Mouse (Mus musculus): ENCODE measurements around the gene Ipo11. TPM values are rescaled to one million over a fixed set of nuclear protein-coding genes. Genes with fewer than 3 reads are reported as not detected.
"Not testable (repeated sequence)": the region's sequence is repeated elsewhere in the genome, so short reads cannot be mapped to it uniquely, and the experiment has no call there.

The Ipo11 gene
- total RNA-seq (2021): 10 to 100 TPM; 16.5 TPM
- long read RNA-seq, experiment 1, full-length matches to known transcripts: 1 of 7 reads
- long read RNA-seq, experiment 1, partial matches to known transcripts: 1 of 7 reads
- long read RNA-seq, experiment 1, other reads (novel, unspliced or antisense): 5 of 7 reads
- long read RNA-seq, experiment 2, full-length matches to known transcripts: 6 of 15 reads
- long read RNA-seq, experiment 2, partial matches to known transcripts: 3 of 15 reads
- long read RNA-seq, experiment 2, other reads (novel, unspliced or antisense): 6 of 15 reads

DNA sequence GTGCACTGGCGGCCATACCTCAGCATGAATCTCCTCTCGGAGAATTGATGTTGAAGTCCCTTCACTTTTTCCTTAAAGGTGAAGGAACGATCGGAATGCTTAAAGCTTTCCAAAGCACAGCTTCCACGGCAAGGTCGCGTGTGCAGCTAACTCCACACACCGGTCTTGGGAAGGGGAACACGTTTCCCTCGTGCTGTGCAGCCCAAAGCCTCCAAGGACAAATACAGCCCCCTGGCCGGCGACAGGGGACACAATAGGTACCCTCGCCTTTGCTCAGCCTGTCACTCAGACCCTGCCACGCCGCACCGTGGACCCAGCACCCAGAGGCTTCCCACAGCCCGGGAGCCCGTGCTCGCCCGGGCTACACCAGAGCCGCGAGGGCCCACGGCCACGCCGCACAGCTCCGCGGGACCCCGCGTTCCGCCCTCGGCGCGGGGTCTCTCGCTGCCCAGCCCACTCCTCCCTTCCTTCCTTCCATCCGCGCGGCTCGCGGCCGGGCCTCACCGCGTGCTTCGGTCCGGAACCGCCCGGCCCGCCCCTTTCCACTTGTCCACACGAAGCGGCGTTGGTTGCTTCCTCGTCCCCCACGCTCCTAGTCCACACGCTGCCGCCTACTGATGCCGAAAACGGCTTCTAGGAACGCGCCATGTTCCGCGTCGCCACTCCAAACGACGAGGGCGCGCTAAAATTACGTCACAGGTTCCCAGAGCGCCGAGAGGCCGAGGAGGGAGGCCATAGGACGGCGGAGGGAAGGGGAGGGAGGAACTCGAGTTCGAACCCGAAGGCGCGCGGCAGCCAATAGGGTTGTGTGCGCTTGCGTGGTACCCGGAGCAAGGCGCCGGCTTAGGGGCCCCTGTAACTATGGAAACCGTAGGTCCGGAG lies at the start of gene Ipo11:
Gene Ipo11 (minus strand): TSS at position 703 of the 882 bp plus-strand sequence.
- DNase-seq: peak; percentile 86

DNA sequence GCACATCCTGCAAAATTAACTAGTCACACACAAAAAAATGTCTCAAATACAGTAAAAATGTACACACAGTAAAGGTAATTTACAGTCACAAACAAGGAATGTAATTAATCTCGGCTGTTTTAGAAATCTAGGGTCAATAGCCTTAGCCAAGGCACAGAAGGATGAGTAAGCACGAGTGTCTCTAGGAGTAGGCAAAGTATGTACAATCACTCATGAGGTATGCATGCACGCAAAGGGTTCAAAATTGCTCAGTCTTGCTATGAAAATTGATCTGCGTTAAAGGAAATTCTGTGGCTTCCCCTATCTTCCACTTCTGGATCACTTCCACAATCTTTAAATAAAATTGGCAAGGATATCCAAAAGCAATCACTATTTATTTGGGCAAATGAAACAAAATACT lies 24.7 kb upstream of the Ipo11 start:
- no peak for DNase-seq

DNA sequence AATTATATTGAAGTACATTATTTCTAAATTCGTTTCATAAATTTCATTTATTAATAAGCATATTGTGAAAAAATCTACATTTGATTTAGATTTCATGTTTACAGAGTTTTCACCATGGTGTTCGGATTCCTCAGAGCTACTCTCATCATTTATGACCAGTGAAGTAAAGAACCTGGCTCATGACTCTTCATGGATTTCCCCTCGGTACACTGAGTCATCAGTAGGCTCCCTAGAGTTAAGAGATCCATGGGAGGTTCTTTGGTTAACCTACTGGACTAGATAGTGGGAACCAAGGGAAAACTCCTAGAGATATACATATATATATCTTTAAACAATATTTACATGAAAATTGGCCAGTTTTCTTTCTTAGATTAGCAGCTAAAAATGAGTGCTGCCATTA lies 23.8 kb upstream of the Ipo11 start:
- no peak for DNase-seq

DNA sequence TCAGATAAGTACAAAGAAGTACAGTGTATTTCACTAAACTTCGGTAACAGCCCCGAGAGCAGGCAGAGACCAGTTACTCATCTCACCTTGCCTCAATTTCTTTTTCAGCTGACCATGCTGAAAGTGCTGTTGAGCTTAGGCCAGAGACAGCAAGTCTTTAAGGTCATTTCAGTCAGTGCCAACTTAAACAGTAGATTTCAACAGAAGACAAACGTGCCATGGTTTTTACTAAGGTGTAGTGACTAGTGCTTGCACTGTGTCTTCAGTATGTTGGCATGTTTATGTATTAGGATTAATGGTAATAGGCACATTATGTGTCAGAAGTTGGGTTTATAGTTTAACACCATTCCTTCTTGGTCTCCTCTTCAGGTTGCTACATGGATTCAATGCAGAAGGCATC lies 21.5 kb upstream of the Ipo11 start:
- DNase-seq: no peak

DNA sequence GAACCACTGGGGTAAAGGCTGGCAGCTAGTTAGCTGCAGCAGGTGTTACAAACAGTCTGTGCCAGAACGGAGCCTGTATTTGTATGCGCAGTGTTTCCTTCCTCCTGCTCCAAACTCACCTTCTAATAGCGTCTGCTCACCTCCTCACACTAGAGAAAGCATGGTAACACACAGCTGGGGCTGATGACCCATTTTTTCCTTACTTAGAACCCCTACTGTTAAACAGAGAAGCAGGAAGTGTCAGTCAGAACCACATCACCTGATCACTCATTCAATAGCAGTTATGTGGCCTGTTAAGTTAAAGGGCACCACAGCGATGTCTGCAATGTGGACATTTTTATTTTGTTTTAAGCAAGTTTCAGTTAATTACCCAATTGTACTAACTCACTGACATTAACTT lies 20.8 kb upstream of the Ipo11 start:
- DNase-seq: no peak

DNA sequence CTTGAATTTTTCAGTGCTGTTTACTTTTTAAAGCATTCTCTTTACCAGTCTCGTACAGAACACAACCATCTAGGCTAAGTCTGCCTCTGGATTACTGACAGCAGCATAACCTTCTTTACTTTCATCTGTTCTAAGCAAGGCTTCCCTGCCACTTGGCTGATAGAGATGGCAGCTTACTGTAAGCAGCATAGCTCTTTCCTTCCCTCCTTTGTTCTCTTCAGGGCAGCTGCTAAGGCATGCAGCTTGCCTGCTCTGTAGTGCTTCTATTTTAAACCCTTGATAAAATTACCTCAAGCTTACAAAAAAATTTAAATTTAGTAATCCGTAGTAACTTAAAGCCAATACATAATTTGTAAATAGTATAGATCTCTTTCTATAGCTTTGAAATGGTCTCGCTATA lies 18.1 kb upstream of the Ipo11 start:
- DNase-seq: no peak

DNA sequence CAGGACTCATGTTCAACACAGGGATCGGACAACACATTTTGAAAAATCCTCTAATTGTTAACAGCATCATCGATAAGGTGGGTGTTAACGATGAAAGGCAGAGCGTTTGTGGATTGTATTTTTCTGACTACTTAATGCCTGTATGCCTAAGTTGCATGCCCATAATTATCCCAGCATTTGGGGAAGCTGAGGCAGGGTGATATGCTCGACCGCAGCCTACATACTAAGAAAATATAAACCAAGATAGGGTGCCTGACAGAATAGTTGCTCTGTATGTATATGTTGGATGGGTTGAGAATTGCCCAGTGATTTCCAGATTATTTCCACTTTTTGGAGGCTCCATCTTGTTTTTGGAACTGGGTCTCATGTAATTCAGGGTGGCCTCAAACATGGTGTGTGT lies 10.8 kb upstream of the Ipo11 start:
- no peak for DNase-seq

DNA sequence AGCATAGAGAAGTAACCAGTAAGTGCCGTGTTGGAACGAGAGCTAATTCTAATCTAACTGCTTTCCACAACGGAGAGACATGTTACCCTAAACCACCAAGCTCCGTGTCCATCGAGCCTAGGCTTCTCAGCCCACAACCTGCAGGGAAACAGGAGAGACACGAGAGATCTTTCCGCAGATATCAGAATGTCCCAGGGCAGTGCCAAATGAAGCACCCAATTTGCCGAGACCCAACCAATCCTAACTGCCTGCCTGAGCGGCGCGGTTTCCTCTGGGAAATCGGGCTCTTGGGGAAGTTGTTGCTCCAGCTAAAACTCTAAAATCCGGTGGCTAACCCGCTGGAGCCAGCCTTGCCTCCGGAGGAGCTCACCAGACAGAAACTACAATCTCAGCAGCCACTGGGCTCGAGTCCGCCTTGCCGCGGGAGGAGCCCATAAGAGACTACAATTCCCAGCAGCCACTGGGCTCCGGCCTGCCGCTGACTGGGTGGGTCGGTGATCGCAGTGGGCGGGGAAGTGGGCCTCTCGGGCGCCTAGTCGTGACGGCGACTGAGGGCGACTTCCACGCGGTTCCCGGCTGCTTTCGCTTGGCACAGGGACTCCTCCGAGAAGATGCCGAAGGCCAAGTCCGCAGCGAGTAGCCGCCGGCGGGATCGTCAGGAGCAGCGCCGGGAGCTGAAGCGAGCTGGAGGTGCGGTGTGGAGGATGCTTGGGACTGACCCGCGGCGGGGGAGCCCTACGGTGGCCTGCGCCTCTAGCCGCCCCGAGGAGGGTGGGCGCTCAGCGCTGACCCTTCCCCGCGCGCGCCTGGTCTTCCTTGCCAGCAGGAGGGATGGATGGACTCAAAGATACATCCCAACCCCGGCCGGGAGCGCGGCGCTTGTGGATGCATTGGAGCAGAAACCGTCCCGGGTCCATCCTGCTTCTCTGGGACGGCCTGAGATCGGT lies 10.1 kb upstream of the Ipo11 start, which contains the start of gene Dimt1:
Gene Dimt1 (plus strand): TSS at position 534 of the 947 bp plus-strand sequence.
- peak; percentile 95 for DNase-seq

DNA sequence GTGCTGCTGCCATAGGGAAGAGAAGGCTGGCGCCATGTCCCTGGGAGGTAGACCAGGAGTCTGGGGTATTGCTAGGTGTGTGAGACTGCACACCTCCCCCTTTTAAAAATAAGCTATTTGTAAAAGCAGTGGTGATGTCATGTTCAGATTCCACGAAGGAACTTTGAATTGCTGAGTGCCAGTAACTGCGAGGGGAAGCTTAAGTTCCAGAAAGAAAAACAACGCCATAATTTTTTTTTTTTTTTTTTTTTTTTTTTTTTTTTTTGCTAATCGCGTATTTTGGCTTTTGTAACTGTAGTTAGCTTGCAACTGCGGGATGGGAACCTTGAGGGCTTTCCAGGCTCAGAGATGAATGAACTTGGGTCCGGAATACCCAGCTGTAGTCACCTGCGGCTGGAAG lies 8.8 kb upstream of the Ipo11 start:
- no peak for DNase-seq

DNA sequence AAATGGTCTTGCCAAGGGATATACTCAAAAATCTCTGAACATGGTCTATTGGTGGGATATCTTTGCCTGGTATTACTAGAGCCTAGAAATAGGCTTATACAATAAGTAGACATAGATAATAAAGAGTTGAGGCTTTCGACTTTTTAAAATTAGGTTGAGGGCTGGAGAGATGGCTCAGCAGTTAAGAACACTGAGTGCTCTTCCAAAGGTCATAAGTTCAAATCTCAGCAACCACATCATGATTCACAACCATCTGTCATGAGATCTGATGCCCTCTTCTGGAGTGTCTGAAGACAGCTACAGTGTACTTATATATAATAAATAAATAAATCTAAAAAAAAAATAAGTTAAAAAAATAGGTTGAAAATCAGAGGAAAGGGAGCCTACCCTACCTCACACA lies 6.0 kb upstream of the Ipo11 start:
- no peak for DNase-seq

DNA sequence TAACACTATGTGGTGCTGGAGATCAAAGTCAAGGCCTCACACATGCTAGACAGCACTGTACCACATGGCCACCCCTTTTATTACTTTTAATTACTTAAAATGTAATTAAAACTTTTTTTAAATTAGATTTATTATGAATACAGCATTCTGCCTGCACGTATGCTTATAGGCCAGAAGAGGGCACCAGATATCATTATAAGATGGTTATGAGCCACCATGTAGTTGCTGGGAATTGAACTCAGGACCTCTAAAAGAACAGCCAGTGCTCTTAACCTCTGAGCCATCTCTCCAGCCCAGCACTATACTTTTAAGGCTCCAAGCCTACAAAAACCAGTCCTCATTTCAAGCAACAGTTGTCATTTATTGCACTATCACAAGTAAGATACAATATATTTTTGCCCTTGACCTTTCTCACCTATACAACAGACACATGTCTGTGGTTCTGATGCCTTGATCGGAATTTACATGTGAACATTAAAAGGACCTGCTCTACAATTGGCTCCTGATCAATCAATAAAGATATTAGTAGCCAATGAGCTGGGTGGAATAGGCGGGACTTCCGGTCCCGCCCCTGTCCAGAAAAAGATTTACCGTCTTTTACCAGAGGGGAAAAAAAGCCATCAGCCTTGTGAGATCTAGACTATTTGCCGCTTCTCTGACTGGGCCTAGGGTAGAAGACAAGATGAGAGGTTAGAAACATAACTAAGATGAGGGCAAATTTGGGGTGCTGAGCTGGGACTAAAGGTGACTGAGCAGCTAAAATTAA lies 4.6 kb upstream of the Ipo11 start:
- DNase-seq: no peak

DNA sequence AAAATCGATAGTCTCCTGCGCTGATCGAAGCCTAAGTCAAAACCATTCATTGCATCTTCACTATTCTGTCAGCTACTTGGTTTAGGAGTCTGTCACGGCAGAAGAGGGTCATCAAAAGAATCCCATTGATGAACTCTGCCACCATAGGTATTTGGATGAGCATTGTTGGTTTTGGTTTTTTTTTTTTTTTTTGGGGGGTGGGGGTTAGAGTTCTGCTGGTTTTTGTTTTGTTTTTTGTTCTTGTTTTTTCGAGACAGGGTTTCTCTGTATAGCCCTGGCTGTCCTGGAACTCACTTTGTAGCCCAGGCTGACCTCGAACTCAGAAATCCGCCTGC lies 347 bp upstream of the Ipo11 start:
- DNase-seq: no peak

DNA sequence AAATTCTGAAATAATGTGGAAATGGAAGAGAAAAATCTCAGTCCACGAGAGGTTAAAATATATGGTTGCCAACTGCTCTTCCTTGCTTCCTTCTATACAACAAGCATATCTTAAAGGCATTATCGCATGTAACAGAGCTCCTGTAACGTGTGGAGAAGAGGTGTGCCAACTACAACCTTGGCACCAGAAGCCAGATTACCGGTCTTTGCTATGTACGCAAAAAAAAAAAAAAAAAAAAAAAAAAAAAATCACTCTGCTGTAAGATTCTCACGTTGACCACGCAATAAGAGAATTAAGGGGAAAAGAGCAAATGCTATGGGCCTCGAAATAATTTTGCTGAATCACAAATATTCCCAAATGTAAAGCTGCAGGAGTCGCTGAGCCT lies 895 bp downstream of the Ipo11 start:
- no peak for DNase-seq

DNA sequence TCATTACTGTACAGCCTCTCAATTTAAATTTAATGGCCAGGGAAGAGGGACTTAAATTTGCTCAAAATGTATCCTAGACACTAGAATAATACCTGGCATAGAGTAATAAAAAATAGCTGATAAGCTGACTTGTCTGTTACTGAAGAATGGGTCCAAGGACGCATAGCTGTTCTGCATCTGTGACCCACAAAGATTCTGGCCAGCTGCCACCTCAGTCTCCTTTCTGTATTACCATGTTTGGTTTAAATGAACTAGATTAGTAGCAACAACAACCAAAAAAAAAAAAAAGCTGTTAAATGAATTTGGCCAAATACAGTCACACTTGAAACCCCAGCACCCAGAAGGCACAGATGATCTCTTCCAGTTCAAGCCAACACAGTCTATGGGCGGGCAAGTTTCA lies 7.6 kb downstream of the Ipo11 start:
- DNase-seq: no peak

DNA sequence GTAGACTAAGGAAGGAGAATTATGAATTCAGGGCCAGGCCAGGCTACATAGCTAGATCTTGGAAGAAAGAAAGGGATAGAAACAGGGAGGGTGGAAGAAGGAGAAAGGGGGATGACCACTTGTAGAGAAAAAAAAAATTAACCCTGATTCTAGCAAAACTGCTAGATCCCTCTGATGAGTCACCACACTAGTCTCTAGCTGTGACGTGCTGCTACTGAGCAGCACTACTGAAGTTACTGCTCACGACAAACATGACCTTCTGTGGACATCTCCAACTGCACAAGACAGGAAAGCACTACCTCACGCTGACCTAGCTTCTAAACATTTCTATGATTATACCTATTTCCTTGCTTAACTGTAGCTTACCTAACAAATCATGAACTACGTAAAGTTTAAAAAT lies 8.5 kb downstream of the Ipo11 start:
- DNase-seq: no peak

DNA sequence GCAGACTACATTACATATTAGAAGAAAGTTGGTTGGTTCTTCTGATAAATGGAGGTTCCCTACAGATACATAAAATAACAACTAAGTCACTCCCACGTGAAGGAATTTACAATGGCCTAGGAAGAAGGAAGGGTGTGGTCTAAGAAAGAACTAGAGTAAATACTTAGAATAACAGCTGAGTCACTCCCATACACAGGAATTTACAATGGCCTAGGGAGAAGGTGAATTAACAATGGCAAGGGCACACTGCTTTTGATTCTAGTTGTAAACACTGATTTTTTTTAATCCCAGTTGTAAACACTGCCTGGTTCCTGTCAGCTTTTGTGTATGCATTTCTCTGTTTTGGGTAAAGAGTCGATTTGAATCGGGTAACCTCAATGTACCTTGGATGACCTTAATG lies 10.8 kb downstream of the Ipo11 start:
- not testable (repeated sequence) for DNase-seq

DNA sequence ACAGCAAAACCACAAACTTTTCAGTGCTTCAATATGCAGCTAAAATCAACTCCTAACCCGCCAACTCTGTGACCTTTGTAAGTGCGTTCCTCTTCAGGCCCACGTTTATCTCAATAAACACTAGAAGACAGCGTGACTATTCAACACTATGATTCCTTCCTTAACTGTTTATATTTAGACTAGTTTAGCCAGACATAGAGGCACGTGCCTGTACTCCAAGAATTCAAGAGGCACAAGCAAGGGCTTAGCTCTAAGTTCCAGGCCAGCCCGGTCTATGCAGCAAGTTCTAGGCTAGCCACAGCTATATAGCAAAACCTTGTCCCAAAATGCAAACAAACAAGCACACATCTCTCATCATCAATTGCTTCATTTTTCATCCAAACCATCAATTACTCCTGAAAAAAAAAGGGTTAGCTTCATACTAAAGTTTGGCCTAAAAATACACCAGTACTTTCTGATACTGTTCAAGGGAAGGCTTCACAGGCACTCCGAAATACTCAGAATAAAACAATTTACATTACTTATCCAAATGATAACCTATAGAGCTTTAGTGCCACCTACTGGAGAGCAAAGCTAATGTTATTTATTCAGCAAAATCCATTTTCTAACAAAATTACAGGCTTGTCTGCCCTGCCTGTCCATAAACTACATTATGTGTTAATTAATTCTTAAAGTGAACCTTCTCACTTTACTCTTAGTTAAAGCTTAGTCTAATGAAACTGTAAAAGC lies 18.3 kb downstream of the Ipo11 start:
- DNase-seq: no peak

DNA sequence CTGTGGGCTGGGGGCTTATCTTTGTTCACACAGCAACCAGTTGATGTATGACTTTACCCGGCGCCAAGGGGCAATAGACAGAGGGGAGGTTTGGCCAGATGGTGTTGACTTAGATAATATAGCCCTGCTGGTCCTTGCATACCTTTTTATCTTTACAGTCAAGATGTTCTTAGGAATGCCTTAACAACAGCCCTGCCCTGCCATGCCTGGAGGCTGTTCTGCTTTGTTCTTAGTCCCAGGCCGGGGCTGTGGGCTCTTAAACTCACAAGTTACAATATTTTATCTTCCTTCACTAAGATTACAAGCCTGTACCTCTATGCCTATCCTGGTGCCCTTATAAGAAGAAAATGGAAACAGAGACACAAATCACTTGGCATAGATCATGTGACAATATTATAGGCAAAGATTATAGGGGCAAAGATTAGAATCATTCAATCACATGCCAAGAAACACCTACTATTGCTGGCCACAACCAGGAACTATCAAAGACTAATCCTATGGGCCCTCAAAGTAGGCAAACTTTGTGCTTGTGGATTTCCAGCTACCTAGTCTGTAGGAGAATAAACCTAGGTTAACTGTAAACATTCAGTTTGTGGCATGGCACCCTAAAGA lies 23.5 kb downstream of the Ipo11 start:
- no peak for DNase-seq

DNA sequence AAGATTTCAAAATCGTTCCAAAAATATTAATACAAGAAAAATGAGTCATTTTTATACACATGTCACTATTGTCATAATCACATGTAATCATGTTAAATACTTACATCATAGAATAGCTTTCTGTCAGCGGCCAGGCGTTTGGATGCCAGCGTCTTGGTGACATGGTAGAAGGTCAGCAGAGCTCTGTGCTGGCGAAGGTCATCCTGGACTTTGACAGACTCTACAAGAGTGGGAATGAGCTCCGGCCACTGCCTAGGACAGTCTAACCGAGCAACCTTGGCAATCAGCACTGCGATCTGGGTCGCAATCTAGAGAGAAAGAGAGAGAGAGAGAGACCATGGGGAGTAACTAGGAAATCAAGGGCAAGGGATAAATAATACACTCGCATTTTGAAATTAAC lies 26.7 kb downstream of the Ipo11 start:
- no peak for DNase-seq

DNA sequence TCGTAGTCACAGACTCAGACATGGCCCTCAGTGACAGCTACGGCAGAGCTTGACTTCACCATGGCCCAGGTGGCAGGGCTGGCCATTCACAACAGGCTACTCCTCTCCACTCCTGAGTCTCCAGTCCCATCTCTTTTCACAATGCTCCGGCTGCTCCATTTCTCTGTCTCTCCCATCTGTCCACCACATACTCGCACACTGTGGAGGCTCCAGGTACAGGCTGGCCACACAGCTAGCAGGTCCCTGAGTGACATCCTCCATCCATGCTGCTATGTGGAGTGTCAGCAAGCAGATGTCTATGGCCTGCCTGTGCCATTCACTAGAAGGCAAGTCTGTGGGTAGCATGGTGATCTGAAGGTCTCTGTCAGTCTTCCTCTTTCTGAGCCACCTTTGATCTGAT lies 29.5 kb downstream of the Ipo11 start:
- DNase-seq: no peak

DNA sequence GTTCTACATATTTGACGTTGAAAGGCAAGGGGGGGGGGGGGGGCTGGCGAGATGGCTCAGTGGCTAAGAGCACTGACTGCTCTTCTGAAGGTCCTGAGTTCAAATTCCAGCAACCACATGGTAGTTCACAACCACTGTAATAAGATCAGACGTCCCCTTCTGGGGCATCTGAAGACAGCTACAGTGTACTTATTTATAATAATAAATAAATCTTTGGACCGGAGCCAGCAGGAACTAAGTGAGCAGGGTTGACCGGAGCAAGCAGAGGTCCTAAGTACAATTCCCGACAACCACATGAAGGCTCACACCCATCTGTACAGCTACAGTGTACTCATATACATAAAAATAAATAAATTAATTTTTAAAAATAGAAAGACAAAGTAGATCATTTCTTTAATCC lies 31.6 kb downstream of the Ipo11 start:
- DNase-seq: not testable (repeated sequence)

All from gastrocnemius, postnatal 25 days (tissue).